Mouse (Mus musculus) neural tube, postnatal 0 days (tissue): ENCODE results near the gene Rgcc. TPM values are rescaled to one million over a fixed set of nuclear protein-coding genes. Genes with fewer than 3 reads are reported as not detected.

Source experiments
- polyA plus RNA-seq: library from polyadenylated mRNA; unstranded; fragments of >200 nt; fragmentation: Nextera tagmentation; extraction: Ambion mirVana; gene quantifications from 2 replicates; pipeline ENCODE4 v1.2.1, GENCODE M21; 2015

Gene Rgcc
- polyA plus RNA-seq, result 64.7 and 73.2 TPM in 2 replicates

GRCm38 (mm10) chr14:79301466-79301875 lies at the start of gene Rgcc:
Gene Rgcc (minus strand): TSS chr14:79301645.

Other genes with a start within 250 kb of the Rgcc start
- not detected in 2 replicates for gene Zfp957, start 54.3 kb downstream of the Rgcc start, polyA plus RNA-seq
- 13.2 and 13.5 TPM in 2 replicates for gene Naa16, start 89.1 kb upstream of the Rgcc start, polyA plus RNA-seq
- 11.9 and 12.1 TPM in 2 replicates for gene Mtrf1, start 96.1 kb upstream of the Rgcc start, polyA plus RNA-seq
- gene Kbtbd7, start 124.9 kb upstream of the Rgcc start, polyA plus RNA-seq, result 12.8 TPM in 2 replicates
- 1.2 TPM in 2 replicates for gene Kbtbd6, start 150.2 kb upstream of the Rgcc start, polyA plus RNA-seq
- 3.4 and 4.4 TPM in 2 replicates for gene Elf1, start 179.5 kb upstream of the Rgcc start, polyA plus RNA-seq
- 46.1 and 46.6 TPM in 2 replicates for gene Wbp4, start 179.9 kb upstream of the Rgcc start, polyA plus RNA-seq